Comparison of ENCODE assay signal across 7 mouse cellular contexts in genomic region chr4:89282036-89282566, GRCm38 (mm10). TPM values are rescaled to one million over a fixed set of nuclear protein-coding genes. Genes with fewer than 3 reads are reported as not detected.
A peak's percentile ranks its signal among the peaks of the same experiment; 100 is the strongest.
DNase-seq lines count a peak whose midpoint lies in the region; ATAC-seq and TF ChIP-seq lines count a peak whose summit lies in the region.

No protein-coding gene starts in this region.

- in situ Hi-C loops in ES-E14 (cut with MboI; ENCODE audit: low sequenced_read_pairs in 2 of 2, unreplicated experiment in 2 of 2), result no loop called here

- DNase-seq in ES-E14 (ENCODE audit: low read depth, low spot score), result no peak
- peak; percentile 33 for DNase-seq in adrenal gland, postnatal 10 days
- DNase-seq in right cerebral cortex, postnatal 36 days (ENCODE audit: low spot score in 2 of 2), result no peak
- DNase-seq in gastrocnemius, postnatal 4 days (ENCODE audit: low spot score in 2 of 2), result no peak

- peak overlapping the region; percentile 37 to 62 for H3K4me3 ChIP-seq in ES-E14 (ENCODE audit: insufficient read depth in 1 of 2, low read depth in 1 of 2, low read length in 2 of 2, poor library complexity in 1 of 2, severe bottlenecking in 1 of 2)
- no peak overlapping the region; the same call in 1 of the 2 replicates for H3K4me3 ChIP-seq in heart, embryonic 11.5 days (ENCODE audit: low read depth, low read length)
- 0 out of 2 replicates have a peak overlapping the region, but pooled peaks have one; percentile 6 for H3K4me3 ChIP-seq in limb, embryonic 12.5 days (replicated peaks)
- no peak overlapping the region for H3K4me3 ChIP-seq in midbrain, embryonic 16.5 days (ENCODE audit: low read depth, low read length)

- no peak overlapping the region for H3K27ac ChIP-seq in ES-E14 (ENCODE audit: insufficient read depth, low read depth, low read length, poor library complexity, severe bottlenecking)
- H3K27ac ChIP-seq in heart, embryonic 11.5 days (ENCODE audit: low read depth, low read length), result no peak overlapping the region
- H3K27ac ChIP-seq in limb, embryonic 12.5 days, result no peak overlapping the region
- H3K27ac ChIP-seq in midbrain, embryonic 16.5 days (ENCODE audit: low read length), result no peak overlapping the region

- no peaks in the 10 kb centered on the region for H3K36me3 ChIP-seq in ES-E14 (ENCODE audit: control insufficient read depth, insufficient read depth, low read length, poor library complexity, severe bottlenecking)
- no peaks in the 10 kb centered on the region for H3K36me3 ChIP-seq in heart, embryonic 11.5 days (ENCODE audit: control insufficient read depth, insufficient read depth, low read length)
- H3K36me3 ChIP-seq in limb, embryonic 12.5 days, result no peaks in the 10 kb centered on the region
- no peaks in the 10 kb centered on the region for H3K36me3 ChIP-seq in midbrain, embryonic 16.5 days (ENCODE audit: control insufficient read depth, insufficient read depth, low read length)

- peak overlapping the region; percentile 52 for H3K4me2 ChIP-seq in heart, embryonic 11.5 days
- peak overlapping the region; percentile 19 for H3K4me2 ChIP-seq in limb, embryonic 12.5 days
- H3K4me2 ChIP-seq in midbrain, embryonic 16.5 days (ENCODE audit: low read length), result no peak overlapping the region

- H3K4me1 ChIP-seq in ES-E14 (ENCODE audit: control insufficient read depth in 2 of 2, insufficient read depth in 2 of 2, low read length in 2 of 2, poor library complexity in 1 of 2), result peaks cover 0 to 4% of the 10 kb centered on the region in 2 experiments; a peak in 1 of 4 replicates
- H3K4me1 ChIP-seq in heart, embryonic 11.5 days (ENCODE audit: control insufficient read depth, insufficient read depth, low read length), result peaks cover 6% of the 10 kb centered on the region
- H3K4me1 ChIP-seq in limb, embryonic 12.5 days (replicated peaks), result 0 out of 2 replicates have a peak, but pooled peaks cover 5% of the 10 kb centered on the region
- H3K4me1 ChIP-seq in midbrain, embryonic 16.5 days (ENCODE audit: control insufficient read depth, insufficient read depth, low read length), result no peaks in the 10 kb centered on the region

- no peaks in the 10 kb centered on the region for H3K9me3 ChIP-seq in ES-E14 (ENCODE audit: control insufficient read depth, insufficient read depth, low read depth, low read length)
- H3K9me3 ChIP-seq in heart, embryonic 11.5 days (replicated peaks; ENCODE audit: control insufficient read depth, low read length), result no peaks in the 10 kb centered on the region
- no peaks in the 10 kb centered on the region for H3K9me3 ChIP-seq in limb, embryonic 12.5 days
- H3K9me3 ChIP-seq in midbrain, embryonic 16.5 days (replicated peaks; ENCODE audit: control insufficient read depth, low read length, poor library complexity, severe bottlenecking), result no peaks in the 10 kb centered on the region

- peak overlapping the region; percentile 64 for H3K9ac ChIP-seq in ES-E14 (ENCODE audit: insufficient read depth, low read depth, low read length, poor library complexity, severe bottlenecking)
- no peak overlapping the region for H3K9ac ChIP-seq in heart, embryonic 11.5 days (ENCODE audit: low read depth, low read length)
- H3K9ac ChIP-seq in limb, embryonic 12.5 days (replicated peaks), result no peak overlapping the region
- no peak overlapping the region for H3K9ac ChIP-seq in midbrain, embryonic 16.5 days (ENCODE audit: low read depth, low read length)

- ATAC-seq in heart, embryonic 11.5 days (replicated peaks; ENCODE audit: insufficient number of reproducible peaks, low FRiP score, low TSS enrichment), result no peak
- ATAC-seq in limb, embryonic 12.5 days (ENCODE audit: insufficient number of reproducible peaks, insufficient read depth, low FRiP score, low TSS enrichment, low read depth), result peak; percentile 78
- peak; percentile 56 for ATAC-seq in midbrain, embryonic 16.5 days

- peaks cover 69% of the 10 kb centered on the region for H3K27me3 ChIP-seq in heart, embryonic 11.5 days (ENCODE audit: control insufficient read depth, insufficient read depth, low read length)
- H3K27me3 ChIP-seq in limb, embryonic 12.5 days, result peaks cover 82% of the 10 kb centered on the region
- peaks cover 67% of the 10 kb centered on the region for H3K27me3 ChIP-seq in midbrain, embryonic 16.5 days (ENCODE audit: control insufficient read depth, insufficient read depth, low read depth, low read length)

- WGBS in heart, embryonic 11.5 days (ENCODE audit: insufficient replicate concordance), result under 1% methylated on average over 25 of the region's 25 CpGs
- WGBS in limb, embryonic 12.5 days, result 0% methylated on average over 25 of the region's 25 CpGs
- WGBS in midbrain, embryonic 16.5 days, result under 1% methylated on average over 23 of the region's 25 CpGs

TF ChIP-seq in ES-E14, 5 proteins besides CTCF, POLR2A, EP300 and RAD21:
- TF ChIP-seq MAFK (IDR thresholded peaks at IDR 0.05; ENCODE audit: insufficient read depth, low read depth, low read length) (no peak), HCFC1 (IDR thresholded peaks at IDR 0.05; ENCODE audit: borderline replicate concordance, insufficient read depth, low read length) (0 out of 2 replicates have a peak, but pooled peaks have one; percentile 36)
TF ChIP-seq in ES-E14: peak in this region for 1.

RNA-seq across cellular contexts. Expression of gene Cdkn2a, which starts 12.4 kb away (rescaled TPM):
- 26.9 and 53.4 TPM in 2 replicates for total RNA-seq in ES-E14 (2012; rRNA removed)
- total RNA-seq in adrenal gland, postnatal 10 days (2021), result under 1 TPM; 0.51 to 0.67 TPM
- not detected in 2 replicates for polyA plus RNA-seq in heart, embryonic 11.5 days (2014; fragmentation: Nextera tagmentation; extraction: Ambion mirVana)
- polyA plus RNA-seq in limb, embryonic 12.5 days (2016; fragmentation: Nextera tagmentation; extraction: Ambion mirVana), result not detected in 2 replicates
- polyA plus RNA-seq in midbrain, embryonic 16.5 days (2015; fragmentation: Nextera tagmentation; extraction: Ambion mirVana), result not detected in 2 replicates
- not detected for total RNA-seq in gastrocnemius, postnatal 4 days (2021)

RNA-seq across cellular contexts. Expression of gene Cdkn2b, which starts 28.7 kb away (rescaled TPM):
- total RNA-seq in ES-E14 (2012; rRNA removed), result 13.4 and 34.3 TPM in 2 replicates
- 1 to 10 TPM; 2.2 to 3.2 TPM for total RNA-seq in adrenal gland, postnatal 10 days (2021)
- polyA plus RNA-seq in heart, embryonic 11.5 days (2014; fragmentation: Nextera tagmentation; extraction: Ambion mirVana), result 2.4 and 2.7 TPM in 2 replicates
- 1.1 and 1.2 TPM in 2 replicates for polyA plus RNA-seq in limb, embryonic 12.5 days (2016; fragmentation: Nextera tagmentation; extraction: Ambion mirVana)
- 0.70 and 0.87 TPM in 2 replicates for polyA plus RNA-seq in midbrain, embryonic 16.5 days (2015; fragmentation: Nextera tagmentation; extraction: Ambion mirVana)
- under 1 TPM in 1 of 2 experiments, not detected in 1; 0.44 TPM for total RNA-seq in gastrocnemius, postnatal 4 days (2021)

Comparison
In these comparisons a context has a peak if more than half of its experiments do, and no peak if none do; other contexts are left out.
1. H3K4me3 ChIP-seq: peak in ES-E14 (2 of 2) and limb, embryonic 12.5 days (single experiment); none in heart, embryonic 11.5 days (single experiment) and midbrain, embryonic 16.5 days (single experiment).
2. RNA of gene Cdkn2a, which starts 12.4 kb away (total RNA-seq): 26.9 to 53.4 TPM in ES-E14; 0.51 to 0.67 TPM in adrenal gland, postnatal 10 days and not detected in gastrocnemius, postnatal 4 days; every median in the first group is over 10 times any median in the second.